Mouse (Mus musculus) neutrophil, adult 83 days (primary cell): Measurements from ENCODE around the gene Ado. TPM values are rescaled to one million over a fixed set of nuclear protein-coding genes. Genes with fewer than 3 reads are reported as not detected.

ENCODE experiments used
- total RNA-seq, 2 experiments: library from RNA; stranded (reverse); gene quantifications; one replicate each; pipeline ENCODE4 v1.2.4; 2023

Ado gene
- total RNA-seq: 1 to 10 TPM; 6.3 to 7.7 TPM

DNA sequence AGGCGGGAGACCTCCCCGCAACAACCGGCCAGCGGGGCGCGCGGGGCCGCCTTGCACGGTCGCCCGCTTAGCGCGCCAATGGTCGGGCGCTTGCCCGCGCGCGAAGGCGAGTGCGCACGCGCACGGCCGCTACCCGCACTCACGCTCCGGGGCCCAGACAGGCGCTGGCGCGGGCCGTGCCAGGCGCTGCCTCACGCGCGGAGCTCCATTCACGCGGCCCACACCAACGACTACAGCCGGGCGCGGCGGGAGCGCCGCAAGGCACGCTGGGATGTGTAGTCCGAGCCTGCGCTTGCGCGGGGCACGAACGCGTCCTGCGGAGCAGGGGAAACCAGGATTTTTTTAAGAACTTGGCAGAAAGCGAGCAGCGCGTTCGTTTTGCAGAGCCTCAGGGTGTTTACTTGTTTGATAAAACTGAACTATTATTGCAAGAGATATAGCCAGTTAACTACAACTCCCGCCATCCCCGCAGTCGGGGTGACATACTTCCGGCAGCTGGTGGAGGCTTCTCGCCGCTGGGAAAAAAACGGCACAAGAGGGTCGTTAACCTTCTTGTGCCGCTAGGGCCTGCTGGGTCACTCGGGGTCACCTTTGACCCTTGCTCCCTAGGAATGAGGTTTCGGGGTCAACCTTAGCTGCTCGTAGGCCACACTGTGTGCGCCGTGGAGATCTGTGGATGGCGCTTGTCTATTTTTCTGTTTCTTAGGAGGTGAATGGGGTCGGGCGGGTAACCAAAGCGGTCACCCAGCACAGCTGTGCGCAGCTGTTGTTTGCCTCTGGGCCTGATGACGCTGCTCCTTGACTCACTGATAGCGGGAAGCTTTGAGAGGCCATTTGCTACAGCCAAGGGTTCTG, at the start of gene Ado:
Gene Ado, minus strand, starts transcription at position 79 of the 855 bp plus-strand sequence.

DNA sequence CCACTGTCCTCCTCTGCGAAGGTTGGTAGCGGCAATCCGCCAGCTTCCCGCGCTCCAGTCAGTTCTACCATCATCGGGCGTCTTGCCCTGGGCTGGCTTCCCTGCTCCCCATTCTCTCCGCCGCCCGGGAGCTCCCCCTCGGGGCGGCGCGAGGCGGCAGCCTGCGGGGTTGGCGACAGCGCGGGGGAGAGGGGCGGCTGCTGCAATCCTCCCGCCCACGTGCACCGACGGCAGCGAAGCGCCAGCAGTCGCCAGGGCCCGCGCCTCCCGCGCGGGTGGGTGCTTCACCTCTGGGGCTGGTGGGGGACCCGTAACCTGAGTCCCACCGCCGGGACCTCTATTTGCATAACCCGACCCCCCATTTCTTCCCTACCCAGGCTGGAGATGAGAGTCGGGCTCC, 13.5 kb downstream of the Ado start, which contains the start of gene Egr2:
Gene Egr2, plus strand, starts transcription at position 220 of the 400 bp plus-strand sequence.

Other genes with a start within 250 kb of the Ado start
- 1 to 10 TPM; 5.5 to 6.3 TPM for gene Egr2, start 13.5 kb downstream of the Ado start, total RNA-seq